Mouse (Mus musculus) neural tube, embryonic 15.5 days (tissue): ENCODE measurements around the gene Gm12794. TPM values are rescaled to one million over a fixed set of nuclear protein-coding genes. Genes with fewer than 3 reads are reported as not detected.
"Not testable (repeated sequence)": the region's sequence is repeated elsewhere in the genome, so short reads cannot be mapped to it uniquely, and the experiment has no call there.

ENCODE experiments used
- ATAC-seq: fragments of 200-750 bp; cut with Nextera tagmentation; 2 replicates; pipeline ENCODE4 v1.8.0; 2017; ENCODE audit warnings: mild to moderate bottlenecking, moderate TSS enrichment, moderate library complexity; ENCODE audit not compliant: low FRiP score
- H3K27ac ChIP-seq: fragments of 300-500 bp; sonication (generic); replicated peaks from 2 replicates; pipeline ENCODE4 v1.5.1; 2015; ENCODE audit warnings: mild to moderate bottlenecking, inconsistent platforms
- H3K27me3 ChIP-seq: fragments of 300-500 bp; sonication (generic); replicated peaks from 2 replicates; pipeline ENCODE4 v1.6.1; 2015; ENCODE audit warnings: inconsistent platforms
- H3K36me3 ChIP-seq: fragments of 300-500 bp; sonication (generic); 2 replicates; pipeline ENCODE4 v1.6.1; 2015; ENCODE audit warnings: inconsistent platforms
- H3K4me1 ChIP-seq: fragments of 300-500 bp; sonication (generic); 2 replicates; pipeline ENCODE4 v1.6.1; 2015; ENCODE audit warnings: inconsistent platforms
- H3K4me2 ChIP-seq: fragments of 300-500 bp; sonication (generic); 2 replicates; pipeline ENCODE4 v1.6.1; 2015; ENCODE audit warnings: inconsistent platforms, mild to moderate bottlenecking, moderate library complexity
- H3K4me3 ChIP-seq: fragments of 300-500 bp; sonication (generic); replicated peaks from 2 replicates; pipeline ENCODE4 v1.5.1; 2015; ENCODE audit warnings: mild to moderate bottlenecking, inconsistent platforms
- H3K9ac ChIP-seq: fragments of 300-500 bp; sonication (generic); replicated peaks from 2 replicates; pipeline ENCODE4 v1.6.1; 2015; ENCODE audit warnings: mild to moderate bottlenecking, inconsistent platforms
- H3K9me3 ChIP-seq: fragments of 300-500 bp; sonication (generic); replicated peaks from 2 replicates; pipeline ENCODE4 v1.6.1; 2016; ENCODE audit warnings: inconsistent platforms
- WGBS: fragments of 180-500 bp; shearing (Covaris S2); methylation state at CpG from one replicate; pipeline ENCODE4 v1.1.7; 2015; ENCODE audit warnings: mixed read lengths; 5-methylcytosine and 5-hydroxymethylcytosine counted together
- polyA plus RNA-seq: library from polyadenylated mRNA; unstranded; fragments of >200 nt; fragmentation: Nextera tagmentation; extraction: Ambion mirVana; gene quantifications from 2 replicates; pipeline ENCODE4 v1.2.1, GENCODE M21; 2015

Gene Gm12794
- not detected in 2 replicates for polyA plus RNA-seq

- WGBS, result 92% methylated on average over 2 of the region's 2 CpGs
- H3K9ac ChIP-seq, H3K4me2 ChIP-seq, H3K9me3 ChIP-seq, H3K4me1 ChIP-seq, H3K27ac ChIP-seq, H3K27me3 ChIP-seq, H3K36me3 ChIP-seq, ATAC-seq, H3K4me3 ChIP-seq: not testable (repeated sequence)
Measured at GRCm38 (mm10) chr4:101940107-101940506, at the start of gene Gm12794. Gene Gm12794 (plus strand): TSS chr4:101940407.

- no peak within 1 kb of the TSS for H3K27ac ChIP-seq
- no peak within 1 kb of the TSS for H3K4me2 ChIP-seq
- H3K9ac ChIP-seq, result no peak within 1 kb of the TSS
- no peaks in the 10 kb centered on the region for H3K27me3 ChIP-seq
- no peaks in the 10 kb centered on the region for H3K36me3 ChIP-seq
- WGBS, result 88% methylated on average over 7 of the region's 7 CpGs
- no peak for ATAC-seq
- no peak within 1 kb of the TSS for H3K4me3 ChIP-seq
- no peaks in the 10 kb centered on the region for H3K9me3 ChIP-seq
- H3K4me1 ChIP-seq, result no peaks in the 10 kb centered on the region
Measured at GRCm38 (mm10) chr4:101893656-101894420, 46.4 kb upstream of the Gm12794 start, which contains the start of gene C130073F10Rik. Gene C130073F10Rik (minus strand): TSS chr4:101893789.

GRCm38 (mm10) chr4:101908821-101909220 is 31.4 kb upstream of the Gm12794 start, which contains the start of gene Gm12800:
Gene Gm12800 (plus strand): TSS chr4:101909121.
- not testable (repeated sequence) for H3K4me2 ChIP-seq, H3K4me1 ChIP-seq, ATAC-seq, H3K36me3 ChIP-seq, H3K9ac ChIP-seq, H3K4me3 ChIP-seq, H3K9me3 ChIP-seq, H3K27ac ChIP-seq, H3K27me3 ChIP-seq
- 89% methylated on average over 2 of the region's 2 CpGs for WGBS

GRCm38 (mm10) chr4:101980949-101981348 is 40.7 kb downstream of the Gm12794 start, which contains the start of gene Gm12790:
Gene Gm12790 (minus strand): TSS chr4:101981049.
- 92% methylated on average over 1 of the region's 5 CpGs for WGBS
- H3K4me2 ChIP-seq, H3K4me1 ChIP-seq, H3K9me3 ChIP-seq, ATAC-seq, H3K27ac ChIP-seq, H3K4me3 ChIP-seq, H3K27me3 ChIP-seq, H3K9ac ChIP-seq, H3K36me3 ChIP-seq: not testable (repeated sequence)

GRCm38 (mm10) chr4:101985678-101986077 is 45.5 kb downstream of the Gm12794 start:
- WGBS, result 61% methylated on average over 5 of the region's 5 CpGs
- H3K9me3 ChIP-seq, result no peaks in the 10 kb centered on the region
- no peak overlapping the region for H3K4me3 ChIP-seq
- no peaks in the 10 kb centered on the region for H3K36me3 ChIP-seq
- H3K27me3 ChIP-seq, result no peaks in the 10 kb centered on the region
- H3K4me2 ChIP-seq, result no peak overlapping the region
- H3K27ac ChIP-seq, result no peak overlapping the region
- no peak for ATAC-seq
- no peaks in the 10 kb centered on the region for H3K4me1 ChIP-seq
- H3K9ac ChIP-seq, result no peak overlapping the region

GRCm38 (mm10) chr4:101986326-101986725 is 46.1 kb downstream of the Gm12794 start, which contains the start of gene Gm12789:
Gene Gm12789 (plus strand): TSS chr4:101986626.
- 92% methylated on average over 2 of the region's 2 CpGs for WGBS
- not testable (repeated sequence) for ATAC-seq, H3K9me3 ChIP-seq, H3K27me3 ChIP-seq, H3K4me3 ChIP-seq, H3K4me2 ChIP-seq, H3K36me3 ChIP-seq, H3K27ac ChIP-seq, H3K4me1 ChIP-seq, H3K9ac ChIP-seq

Other genes with a start within 250 kb of the Gm12794 start
- 3.0 and 3.8 TPM in 2 replicates for gene Lepr, start 223.0 kb upstream of the Gm12794 start, polyA plus RNA-seq
- not detected in 2 replicates for gene B020004J07Rik, start 96.4 kb upstream of the Gm12794 start, polyA plus RNA-seq
- gene C130073F10Rik, start 46.6 kb upstream of the Gm12794 start, polyA plus RNA-seq, result not detected in 2 replicates
- not detected in 2 replicates for gene Gm12800, start 31.3 kb upstream of the Gm12794 start, polyA plus RNA-seq
- gene Gm12790, start 40.6 kb downstream of the Gm12794 start, polyA plus RNA-seq, result not detected in 2 replicates
- not detected in 2 replicates for gene Gm12789, start 46.2 kb downstream of the Gm12794 start, polyA plus RNA-seq
- 38.9 and 40.9 TPM in 2 replicates for gene Pde4b, start 147.1 kb downstream of the Gm12794 start, polyA plus RNA-seq